Mouse (Mus musculus) kidney, embryonic 16.5 days (tissue): Measurements from ENCODE around the gene Rho. TPM values are rescaled to one million over a fixed set of nuclear protein-coding genes. Genes with fewer than 3 reads are reported as not detected.
A peak's percentile ranks its signal among the peaks of the same experiment; 100 is the strongest.

Experiments used
- ATAC-seq: fragments of 200-750 bp; cut with Nextera tagmentation; 2 replicates; pipeline ENCODE4 v1.8.0; 2017; ENCODE audit warnings: moderate TSS enrichment; ENCODE audit not compliant: low FRiP score, low TSS enrichment
- H3K27ac ChIP-seq: fragments of 300-500 bp; sonication (generic); 2 replicates; pipeline ENCODE4 v1.5.1; 2014; ENCODE audit warnings: low read length
- H3K27me3 ChIP-seq: fragments of 300-500 bp; sonication (generic); 2 replicates; pipeline ENCODE4 v1.6.1; 2014; ENCODE audit warnings: low read length, control low read depth, mixed read lengths; ENCODE audit not compliant: insufficient read depth
- H3K36me3 ChIP-seq: fragments of 300-500 bp; sonication (generic); 2 replicates; pipeline ENCODE4 v1.6.1; 2014; ENCODE audit warnings: low read length, control low read depth, mixed read lengths; ENCODE audit not compliant: insufficient read depth
- H3K4me1 ChIP-seq: fragments of 300-500 bp; sonication (generic); 2 replicates; pipeline ENCODE4 v1.6.1; 2014; ENCODE audit warnings: low read length, control low read depth, mixed read lengths; ENCODE audit not compliant: insufficient read depth
- H3K4me2 ChIP-seq: fragments of 300-500 bp; sonication (generic); replicated peaks from 2 replicates; pipeline ENCODE4 v1.6.1; 2014; ENCODE audit warnings: low read depth, low read length
- H3K4me3 ChIP-seq: fragments of 300-500 bp; sonication (generic); 2 replicates; pipeline ENCODE4 v1.5.1; 2014; ENCODE audit warnings: mild to moderate bottlenecking, low read length
- H3K9ac ChIP-seq: fragments of 300-500 bp; sonication (generic); replicated peaks from 2 replicates; pipeline ENCODE4 v1.6.1; 2014; ENCODE audit warnings: low read length
- H3K9me3 ChIP-seq: fragments of 300-500 bp; sonication (generic); 2 replicates; pipeline ENCODE4 v1.6.1; 2016; ENCODE audit warnings: low read length, control low read depth
- WGBS: fragments of 180-500 bp; shearing (Covaris S2); extraction: QIAGEN DNeasy Blood & Tissue Kit; methylation state at CpG from one replicate; pipeline ENCODE4 v1.1.7; 2014; 5-methylcytosine and 5-hydroxymethylcytosine counted together
- polyA plus RNA-seq: library from polyadenylated mRNA; unstranded; fragments of >200 nt; fragmentation: Nextera tagmentation; extraction: Ambion mirVana; gene quantifications from 2 replicates; pipeline ENCODE4 v1.2.1, GENCODE M21; 2015

Gene Rho
- polyA plus RNA-seq, 1 experiment from 2014 or later = 0.16 TPM

DNA sequence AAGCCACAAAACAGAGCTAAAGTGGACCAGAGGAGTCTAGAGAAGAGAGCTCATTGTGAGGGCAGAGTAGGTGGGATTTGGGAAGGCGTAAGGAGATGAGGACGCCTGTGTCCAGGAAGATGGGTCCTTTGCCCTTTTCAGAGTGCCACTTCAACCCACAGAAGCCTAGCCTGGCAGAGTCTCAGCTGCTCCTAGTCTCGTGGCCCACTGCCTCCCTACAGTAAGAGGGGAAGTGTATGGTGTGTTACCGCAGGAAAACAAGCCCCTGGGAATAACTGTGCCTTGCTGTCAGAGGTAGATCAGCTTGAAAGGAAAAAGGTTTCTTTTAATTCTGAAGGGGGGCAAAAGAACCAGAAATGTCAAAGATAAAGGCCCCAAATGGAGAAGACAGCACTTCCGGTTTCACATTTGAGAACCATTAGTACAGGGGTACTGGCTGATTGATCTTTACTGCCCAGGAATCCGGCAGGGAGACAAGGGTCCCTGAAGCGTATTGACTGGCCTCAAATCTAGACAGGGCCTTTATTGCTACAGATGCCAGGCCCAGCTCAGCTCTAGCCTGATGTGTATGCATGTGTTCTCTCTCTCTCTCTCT is 33.5 kb upstream of the Rho start:
- Histone ChIP-seq H3K4me2 (no peak overlapping the region), H3K9me3 (no peaks in the 10 kb centered on the region), H3K4me1 (peaks cover 3% of the 10 kb centered on the region; the same call in 1 of the 2 replicates), H3K9ac (no peak overlapping the region), H3K27ac (no peak overlapping the region), H3K36me3 (peaks cover 11% of the 10 kb centered on the region; the same call in 1 of the 2 replicates), H3K27me3 (no peaks in the 10 kb centered on the region), H3K4me3 (no peak overlapping the region)
- 64% methylated on average over 7 of the region's 7 CpGs for WGBS
- ATAC-seq = no peak

DNA sequence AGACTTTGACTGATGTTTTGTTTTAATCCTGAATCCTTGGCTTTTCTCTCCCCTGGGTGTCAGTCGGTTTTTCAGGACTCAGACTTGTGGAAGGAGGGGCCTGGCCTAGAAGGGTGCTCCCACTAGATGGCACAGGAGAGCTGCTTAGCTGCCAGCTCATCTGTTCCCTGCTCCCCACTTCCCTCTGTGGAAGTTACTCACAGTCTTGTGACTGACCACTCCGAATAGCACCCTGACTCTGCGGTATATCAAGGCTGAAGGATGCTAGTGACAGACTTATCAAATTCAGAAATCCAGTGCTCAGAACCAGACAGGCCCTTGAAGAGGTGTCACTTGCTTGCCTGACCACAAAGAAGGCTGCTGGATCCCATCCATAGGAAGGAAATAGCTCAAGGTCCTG is 30.5 kb upstream of the Rho start:
- no peaks in the 10 kb centered on the region for H3K9me3 ChIP-seq
- peaks cover 7% of the 10 kb centered on the region; the same call in 1 of the 2 replicates for H3K36me3 ChIP-seq
- peak; percentile 67 for ATAC-seq
- no peaks in the 10 kb centered on the region for H3K27me3 ChIP-seq
- no peak overlapping the region for H3K4me2 ChIP-seq
- peaks cover 3% of the 10 kb centered on the region; the same call in 1 of the 2 replicates for H3K4me1 ChIP-seq
- H3K4me3 ChIP-seq = no peak overlapping the region
- peak overlapping the region; percentile 63 for H3K27ac ChIP-seq
- H3K9ac ChIP-seq = no peak overlapping the region
- 17% methylated on average over 3 of the region's 3 CpGs for WGBS

DNA sequence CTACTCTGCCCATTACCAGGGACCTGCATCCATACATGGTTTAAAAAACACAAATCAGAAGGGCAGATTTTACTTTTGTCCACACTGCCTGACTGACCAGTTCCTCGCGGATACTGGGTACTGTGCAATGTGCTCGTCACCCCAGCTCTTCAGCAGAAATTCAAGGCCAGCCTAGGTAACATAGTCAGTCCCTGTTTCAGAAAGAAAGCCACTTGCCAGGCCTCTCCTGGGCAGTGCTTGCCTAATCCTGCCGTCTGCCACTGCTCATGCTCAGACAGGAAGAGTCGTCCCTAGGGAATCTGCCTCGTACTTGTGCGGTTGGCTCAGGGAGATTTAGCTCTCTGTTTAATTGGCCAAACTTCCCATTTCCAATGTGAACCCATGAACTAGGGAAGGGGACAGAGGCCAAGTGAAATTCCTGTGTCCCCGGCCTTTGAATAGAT is 30.0 kb upstream of the Rho start:
- 70% methylated on average over 8 of the region's 8 CpGs for WGBS
- Histone ChIP-seq H3K4me2 (no peak overlapping the region), H3K4me1 (peaks cover 5% of the 10 kb centered on the region; the same call in 1 of the 2 replicates), H3K4me3 (no peak overlapping the region), H3K9me3 (no peaks in the 10 kb centered on the region), H3K27ac (peak overlapping the region; percentile 63), H3K36me3 (peaks cover 7% of the 10 kb centered on the region; the same call in 1 of the 2 replicates), H3K27me3 (no peaks in the 10 kb centered on the region), H3K9ac (no peak overlapping the region)
- no peak; the same call in 1 of the 2 replicates for ATAC-seq

DNA sequence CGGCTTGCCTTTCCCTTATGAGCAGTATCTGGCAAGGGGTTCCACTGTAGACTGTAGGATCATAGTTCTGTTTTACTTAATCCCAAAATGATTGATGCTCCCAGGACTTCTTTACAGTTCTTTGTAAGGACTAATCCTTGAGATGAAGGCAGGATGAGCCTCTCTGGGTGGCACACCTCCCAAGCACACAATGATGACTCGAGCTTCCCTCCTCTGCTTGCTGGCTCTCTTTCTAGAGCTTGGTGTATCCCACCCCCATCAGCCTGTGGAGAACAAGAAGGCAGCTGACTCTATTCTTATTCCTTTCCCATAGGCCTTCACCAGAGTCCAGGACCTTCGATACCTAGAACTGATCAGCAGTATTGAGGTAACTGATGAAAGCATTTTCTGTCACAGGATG is 29.0 kb upstream of the Rho start:
- no peaks in the 10 kb centered on the region for H3K9me3 ChIP-seq
- no peak for ATAC-seq
- H3K27ac ChIP-seq = no peak overlapping the region
- H3K27me3 ChIP-seq = no peaks in the 10 kb centered on the region
- H3K4me2 ChIP-seq = no peak overlapping the region
- peaks cover 12% of the 10 kb centered on the region for H3K36me3 ChIP-seq
- H3K4me3 ChIP-seq = no peak overlapping the region
- H3K9ac ChIP-seq = no peak overlapping the region
- WGBS = 85% methylated on average over 3 of the region's 3 CpGs
- H3K4me1 ChIP-seq = peaks cover 8% of the 10 kb centered on the region; the same call in 1 of the 2 replicates

DNA sequence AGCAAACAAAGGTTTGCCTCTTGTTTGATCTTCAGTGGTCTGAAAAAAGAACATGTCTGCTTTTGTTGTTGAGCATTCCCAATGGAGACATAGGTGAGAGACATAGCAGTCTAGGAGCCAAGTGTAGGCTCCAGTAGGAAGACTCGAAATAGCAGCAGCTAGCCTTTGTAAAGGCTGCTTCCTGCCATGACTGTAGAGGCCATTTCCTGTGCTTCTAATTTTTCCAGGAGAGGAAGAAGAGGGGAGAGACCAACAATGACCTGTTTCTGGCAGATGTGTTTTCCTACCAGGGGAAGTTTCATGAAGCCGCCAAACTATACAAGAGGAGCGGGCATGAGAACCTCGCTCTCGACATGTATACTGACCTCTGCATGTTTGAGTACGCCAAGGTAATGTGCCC is 26.0 kb upstream of the Rho start:
- no peak for ATAC-seq
- H3K27ac ChIP-seq = peak overlapping the region; percentile 70

DNA sequence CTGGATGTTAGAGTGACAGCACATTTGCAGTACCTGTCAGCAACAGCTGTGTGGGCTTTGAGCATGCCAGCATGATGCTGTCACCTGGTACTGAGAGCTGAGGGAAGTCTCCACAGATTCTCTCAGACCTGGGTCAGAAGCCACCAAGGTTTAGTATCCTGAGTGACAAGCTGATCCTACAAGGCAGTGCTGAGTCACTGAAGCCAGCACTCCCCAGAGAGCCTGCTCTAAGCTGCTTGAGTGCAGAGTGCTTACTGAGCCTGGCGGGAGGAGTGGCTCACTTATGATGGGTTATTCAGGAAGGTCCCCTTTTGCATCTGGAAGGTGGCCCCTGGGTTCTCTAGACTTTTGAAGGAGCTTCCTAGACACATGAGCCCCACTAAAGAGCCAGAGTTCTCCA is 25.1 kb upstream of the Rho start:
- H3K4me3 ChIP-seq = no peak overlapping the region
- H3K27me3 ChIP-seq = no peaks in the 10 kb centered on the region
- H3K9me3 ChIP-seq = no peaks in the 10 kb centered on the region
- ATAC-seq = no peak
- no peak overlapping the region for H3K27ac ChIP-seq
- H3K4me2 ChIP-seq = no peak overlapping the region
- H3K36me3 ChIP-seq = peaks cover 12% of the 10 kb centered on the region
- WGBS = 79% methylated on average over 1 of the region's 1 CpGs
- no peak overlapping the region for H3K9ac ChIP-seq
- H3K4me1 ChIP-seq = peaks cover 12% of the 10 kb centered on the region

More for the DNA sequence above, 26.0 kb upstream of the Rho start:
- no peaks in the 10 kb centered on the region for H3K27me3 ChIP-seq
- H3K4me3 ChIP-seq = no peak overlapping the region
- WGBS = 80% methylated on average over 6 of the region's 6 CpGs
- H3K4me2 ChIP-seq = no peak overlapping the region
- H3K4me1 ChIP-seq = peaks cover 16% of the 10 kb centered on the region
- H3K9ac ChIP-seq = no peak overlapping the region
- no peaks in the 10 kb centered on the region for H3K9me3 ChIP-seq
- peaks cover 12% of the 10 kb centered on the region for H3K36me3 ChIP-seq

DNA sequence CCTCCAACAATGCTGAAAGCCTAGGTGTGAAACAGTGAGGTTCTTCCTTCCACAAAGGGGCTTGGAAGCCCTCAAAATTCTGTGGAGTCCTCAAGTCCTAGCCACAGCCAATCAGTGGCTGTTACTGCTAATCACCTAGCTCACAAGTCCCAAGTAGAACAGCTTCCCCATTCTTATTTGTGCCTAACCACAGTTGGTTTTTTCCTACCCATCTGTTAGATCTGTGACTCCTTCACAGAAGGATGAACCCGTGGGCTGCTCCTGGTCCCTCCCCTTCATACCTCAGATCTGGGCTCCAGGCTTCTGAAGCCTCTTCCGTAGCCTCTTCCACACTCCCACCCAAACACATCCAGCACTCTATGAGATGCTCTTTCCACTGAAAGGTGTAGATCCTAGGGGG is 24.7 kb upstream of the Rho start:
- no peak for ATAC-seq
- Histone ChIP-seq H3K27me3 (no peaks in the 10 kb centered on the region), H3K9ac (no peak overlapping the region), H3K9me3 (no peaks in the 10 kb centered on the region), H3K4me2 (no peak overlapping the region), H3K27ac (no peak overlapping the region), H3K4me3 (no peak overlapping the region), H3K4me1 (peaks cover 12% of the 10 kb centered on the region), H3K36me3 (peaks cover 12% of the 10 kb centered on the region)
- 42% methylated on average over 2 of the region's 2 CpGs for WGBS

DNA sequence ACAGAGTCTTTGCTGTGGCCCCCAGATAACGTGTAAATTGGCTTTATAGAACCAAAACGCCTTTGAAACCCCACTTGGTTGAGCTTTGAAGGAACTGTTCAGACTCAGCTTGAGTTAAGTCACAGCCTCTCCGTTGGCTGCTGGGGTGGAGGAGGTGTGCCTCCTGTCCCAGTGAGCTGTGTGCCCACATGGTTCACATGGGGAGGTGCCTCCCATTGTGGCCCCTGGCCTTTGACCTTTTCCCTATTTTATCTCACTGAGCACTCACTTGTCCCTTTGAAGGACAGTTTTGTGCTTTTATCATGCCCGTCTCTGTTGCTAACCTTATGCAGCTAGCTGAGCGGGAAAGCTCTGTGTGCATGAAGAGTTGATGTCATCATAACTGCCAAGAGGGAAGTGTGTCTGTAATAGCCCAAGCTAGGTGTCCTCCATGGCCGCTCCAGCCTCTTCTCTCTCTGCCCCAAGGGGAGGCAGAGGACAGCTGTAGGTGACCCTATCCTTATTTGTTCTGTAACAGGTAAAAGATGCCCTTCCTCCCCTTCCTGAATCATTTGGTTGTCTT is 23.0 kb upstream of the Rho start:
- no peaks in the 10 kb centered on the region for H3K9me3 ChIP-seq
- no peak overlapping the region for H3K4me2 ChIP-seq
- H3K27ac ChIP-seq = peak overlapping the region; percentile 2; the same call in 1 of the 2 replicates
- H3K4me3 ChIP-seq = no peak overlapping the region
- 48% methylated on average over 6 of the region's 6 CpGs for WGBS
- peaks cover 9% of the 10 kb centered on the region for H3K36me3 ChIP-seq
- no peak for ATAC-seq
- peaks cover 12% of the 10 kb centered on the region for H3K4me1 ChIP-seq
- no peaks in the 10 kb centered on the region for H3K27me3 ChIP-seq
- H3K9ac ChIP-seq = no peak overlapping the region

DNA sequence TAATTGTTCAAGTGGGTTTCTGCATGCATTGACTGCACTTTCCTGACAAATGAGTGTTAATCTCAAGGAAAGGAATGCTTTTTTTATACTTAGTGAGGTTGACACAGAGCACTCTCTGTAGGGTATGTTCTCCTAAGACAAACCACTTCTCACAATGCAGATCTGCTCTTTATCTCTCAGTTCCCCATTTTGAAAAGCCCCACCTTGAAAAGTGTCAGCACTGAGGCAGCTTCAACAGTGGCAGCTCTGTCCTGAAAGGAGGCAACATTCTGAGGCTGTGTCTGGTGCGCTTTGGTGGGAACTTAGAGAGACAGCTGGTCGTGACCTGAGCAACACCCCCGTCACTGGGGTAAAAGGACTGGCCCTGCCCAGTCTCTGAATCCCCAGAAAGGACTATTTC is 22.5 kb upstream of the Rho start:
- no peaks in the 10 kb centered on the region for H3K9me3 ChIP-seq
- no peak overlapping the region for H3K4me2 ChIP-seq
- no peaks in the 10 kb centered on the region for H3K27me3 ChIP-seq
- no peak for ATAC-seq
- WGBS = 77% methylated on average over 3 of the region's 3 CpGs
- peaks cover 15% of the 10 kb centered on the region for H3K4me1 ChIP-seq
- peak overlapping the region; percentile 70; the same call in 1 of the 2 replicates for H3K27ac ChIP-seq
- H3K9ac ChIP-seq = no peak overlapping the region
- H3K4me3 ChIP-seq = no peak overlapping the region
- peaks cover 9% of the 10 kb centered on the region for H3K36me3 ChIP-seq

DNA sequence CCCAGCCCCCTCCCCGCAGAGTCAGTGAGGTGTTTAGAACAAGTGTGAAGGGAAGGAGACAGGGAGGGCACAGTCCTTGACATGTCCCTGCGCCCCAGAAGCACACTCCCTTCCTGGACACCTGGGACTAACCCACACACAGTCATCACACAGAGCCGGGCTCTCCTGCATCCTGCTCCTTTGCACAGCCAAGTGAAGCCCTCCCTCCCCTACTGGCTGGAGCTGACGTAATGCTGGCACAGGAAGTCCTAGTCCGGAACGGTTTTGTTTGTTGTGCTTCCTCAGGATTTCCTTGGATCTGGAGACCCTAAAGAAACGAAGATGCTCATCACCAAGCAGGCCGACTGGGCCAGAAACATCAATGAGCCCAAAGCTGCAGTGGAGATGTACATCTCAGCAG is 21.6 kb upstream of the Rho start:
- Histone ChIP-seq H3K4me1 (peaks cover 19% of the 10 kb centered on the region), H3K27ac (peak overlapping the region; percentile 70)

More for the DNA sequence above, 21.6 kb upstream of the Rho start:
- Histone ChIP-seq H3K4me2 (no peak overlapping the region), H3K27me3 (no peaks in the 10 kb centered on the region), H3K9me3 (no peaks in the 10 kb centered on the region), H3K9ac (no peak overlapping the region), H3K4me3 (no peak overlapping the region), H3K36me3 (peaks cover 9% of the 10 kb centered on the region)
- ATAC-seq = peak; percentile 77
- WGBS = 23% methylated on average over 8 of the region's 8 CpGs
